Mouse (Mus musculus): Measurements from ENCODE around the gene Rps21. TPM values are rescaled to one million over a fixed set of nuclear protein-coding genes. Genes with fewer than 3 reads are reported as not detected.
A peak's percentile ranks its signal among the peaks of the same experiment; 100 is the strongest.

Gene Rps21
- polyA plus RNA-seq, 1 experiment from 2014 or later, result 516 TPM

DNA sequence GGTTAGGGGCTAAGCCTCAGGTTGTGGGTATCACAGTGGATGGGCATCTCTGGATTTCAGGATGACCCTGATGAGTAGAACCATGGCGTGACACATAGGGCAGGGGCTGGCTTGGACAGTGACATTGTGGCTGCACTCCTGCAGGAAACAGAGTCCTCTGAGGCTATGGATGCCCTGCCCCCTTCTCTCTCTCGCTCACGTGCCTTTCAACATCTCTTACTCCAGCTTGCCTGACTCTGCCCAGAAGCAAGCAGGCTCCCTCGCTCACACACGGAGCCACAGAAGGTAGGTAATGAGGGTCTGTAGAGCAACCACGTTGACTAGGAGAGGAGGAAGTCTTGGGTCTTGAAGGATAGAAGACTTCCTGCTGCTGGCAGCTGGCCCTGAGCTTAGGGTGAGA is 33.3 kb downstream of the Rps21 start:
- ATAC-seq (replicated peaks; ENCODE audit: insufficient number of reproducible peaks, low FRiP score, low TSS enrichment, low read depth), result no peak
- no peak overlapping the region for H3K4me2 ChIP-seq (ENCODE audit: low read depth, low read length)
- H3K9me3 ChIP-seq (replicated peaks; ENCODE audit: control insufficient read depth, low read length), result no peaks in the 10 kb centered on the region
- H3K27me3 ChIP-seq (ENCODE audit: control insufficient read depth, insufficient read depth, low read length), result no peaks in the 10 kb centered on the region
- H3K9ac ChIP-seq (replicated peaks; ENCODE audit: low read length), result no peak overlapping the region
- WGBS, result 58% methylated on average over 6 of the region's 6 CpGs
- H3K4me3 ChIP-seq (ENCODE audit: low read depth, low read length), result no peak overlapping the region
- DNase-seq (ENCODE audit: low spot score), result no peak
- H3K27ac ChIP-seq (replicated peaks; ENCODE audit: low read depth, low read length), result no peak overlapping the region
- H3K4me1 ChIP-seq (ENCODE audit: control insufficient read depth, insufficient read depth, low read length), result 0 out of 2 replicates have a peak, but pooled peaks cover 2% of the 10 kb centered on the region
- H3K36me3 ChIP-seq (replicated peaks; ENCODE audit: control insufficient read depth, insufficient read depth, low read depth, low read length), result no peaks in the 10 kb centered on the region

DNA sequence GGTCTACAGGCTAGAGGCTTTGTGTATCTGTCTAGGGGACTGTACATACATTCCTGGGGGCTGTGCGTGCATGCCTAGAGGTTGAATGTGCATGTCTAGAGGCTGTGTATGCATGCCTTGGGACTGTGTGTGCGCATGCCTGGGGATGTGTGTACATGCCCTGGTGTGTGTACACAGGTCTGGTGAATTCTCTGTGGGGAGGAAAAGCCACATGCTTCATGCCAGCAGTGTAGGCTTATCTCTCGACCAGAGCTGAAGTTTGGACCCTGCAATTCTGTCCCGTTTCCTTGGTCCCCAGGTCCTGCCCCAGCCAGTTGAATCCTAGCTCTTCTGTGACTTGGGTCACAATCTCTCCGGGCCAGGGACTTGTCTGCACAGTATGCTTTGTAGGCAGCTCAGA is 34.4 kb downstream of the Rps21 start:
- no peak overlapping the region for H3K9ac ChIP-seq (replicated peaks; ENCODE audit: low read length)
- H3K4me1 ChIP-seq (ENCODE audit: control insufficient read depth, insufficient read depth, low read length), result 0 out of 2 replicates have a peak, but pooled peaks cover 2% of the 10 kb centered on the region
- H3K27ac ChIP-seq (replicated peaks; ENCODE audit: low read depth, low read length), result no peak overlapping the region
- no peaks in the 10 kb centered on the region for H3K9me3 ChIP-seq (replicated peaks; ENCODE audit: control insufficient read depth, low read length)
- H3K36me3 ChIP-seq (replicated peaks; ENCODE audit: control insufficient read depth, insufficient read depth, low read depth, low read length), result no peaks in the 10 kb centered on the region
- no peak for DNase-seq (ENCODE audit: low spot score)
- no peak for ATAC-seq (replicated peaks; ENCODE audit: insufficient number of reproducible peaks, low FRiP score, low TSS enrichment, low read depth)
- H3K27me3 ChIP-seq (ENCODE audit: control insufficient read depth, insufficient read depth, low read length), result no peaks in the 10 kb centered on the region
- WGBS, result 70% methylated on average over 5 of the region's 5 CpGs
- H3K4me3 ChIP-seq (ENCODE audit: low read depth, low read length), result no peak overlapping the region
- H3K4me2 ChIP-seq (ENCODE audit: low read depth, low read length), result no peak overlapping the region

DNA sequence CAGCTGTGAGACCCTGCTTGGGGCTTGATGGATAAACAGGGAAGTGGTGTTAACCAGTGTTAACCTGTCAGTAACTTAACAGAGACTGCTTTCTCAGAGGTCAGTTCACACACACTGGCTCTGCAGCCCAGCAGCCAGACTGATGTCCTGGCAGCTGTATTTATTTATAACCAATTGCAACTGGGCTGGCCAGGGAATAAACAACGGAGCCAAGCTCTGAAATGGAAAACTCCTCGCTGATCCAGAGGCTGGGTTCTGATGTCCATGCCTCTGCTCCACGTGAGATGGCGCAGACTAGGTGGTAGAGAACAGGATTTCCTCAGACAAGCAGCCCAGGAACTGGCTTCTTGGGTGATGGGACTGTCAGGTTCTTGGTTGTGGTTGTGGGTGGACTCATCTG is 34.8 kb downstream of the Rps21 start:
- Histone ChIP-seq H3K9ac (replicated peaks; ENCODE audit: low read length) (no peak overlapping the region), H3K4me2 (ENCODE audit: low read depth, low read length) (no peak overlapping the region), H3K27ac (replicated peaks; ENCODE audit: low read depth, low read length) (no peak overlapping the region), H3K9me3 (replicated peaks; ENCODE audit: control insufficient read depth, low read length) (no peaks in the 10 kb centered on the region), H3K36me3 (replicated peaks; ENCODE audit: control insufficient read depth, insufficient read depth, low read depth, low read length) (no peaks in the 10 kb centered on the region), H3K27me3 (ENCODE audit: control insufficient read depth, insufficient read depth, low read length) (no peaks in the 10 kb centered on the region), H3K4me1 (ENCODE audit: control insufficient read depth, insufficient read depth, low read length) (0 out of 2 replicates have a peak, but pooled peaks cover 2% of the 10 kb centered on the region), H3K4me3 (ENCODE audit: low read depth, low read length) (no peak overlapping the region)
- ATAC-seq (replicated peaks; ENCODE audit: insufficient number of reproducible peaks, low FRiP score, low TSS enrichment, low read depth), result no peak
- no peak for DNase-seq (ENCODE audit: low spot score)
- 74% methylated on average over 4 of the region's 4 CpGs for WGBS

GRCm38 (mm10) chr2:180292906-180293305 is 35.7 kb downstream of the Rps21 start:
- DNase-seq (ENCODE audit: low spot score), result no peak
- Histone ChIP-seq H3K27ac (replicated peaks; ENCODE audit: low read depth, low read length) (no peak overlapping the region), H3K9me3 (replicated peaks; ENCODE audit: control insufficient read depth, low read length) (no peaks in the 10 kb centered on the region), H3K9ac (replicated peaks; ENCODE audit: low read length) (no peak overlapping the region), H3K4me2 (ENCODE audit: low read depth, low read length) (no peak overlapping the region), H3K4me3 (ENCODE audit: low read depth, low read length) (no peak overlapping the region), H3K36me3 (replicated peaks; ENCODE audit: control insufficient read depth, insufficient read depth, low read depth, low read length) (no peaks in the 10 kb centered on the region), H3K4me1 (ENCODE audit: control insufficient read depth, insufficient read depth, low read length) (0 out of 2 replicates have a peak, but pooled peaks cover 2% of the 10 kb centered on the region), H3K27me3 (ENCODE audit: control insufficient read depth, insufficient read depth, low read length) (no peaks in the 10 kb centered on the region)
- WGBS, result 69% methylated on average over 8 of the region's 8 CpGs
- ATAC-seq (replicated peaks; ENCODE audit: insufficient number of reproducible peaks, low FRiP score, low TSS enrichment, low read depth), result 0 out of 2 replicates have a peak, but pooled peaks have one; percentile 2

DNA sequence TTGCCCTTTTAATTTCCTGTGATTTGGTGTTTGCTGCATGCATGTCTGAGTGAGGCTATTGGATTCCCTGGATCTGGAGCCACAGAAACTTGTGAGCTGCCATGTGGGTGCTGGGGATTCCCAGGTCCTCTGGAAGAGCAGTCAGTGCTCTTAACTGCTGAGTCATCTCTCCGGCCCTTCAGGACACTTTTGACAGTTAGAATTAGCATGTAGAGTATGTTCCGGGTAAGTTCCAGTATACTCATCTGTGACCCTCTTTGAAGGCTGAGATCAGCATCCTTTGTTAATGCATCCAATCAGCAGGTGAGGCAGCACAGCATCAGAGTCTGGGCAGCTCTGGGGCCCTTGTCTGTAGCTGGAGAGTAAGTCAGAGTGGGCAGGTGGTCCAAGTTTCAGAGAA is 43.1 kb downstream of the Rps21 start:
- no peaks in the 10 kb centered on the region for H3K36me3 ChIP-seq (replicated peaks; ENCODE audit: control insufficient read depth, insufficient read depth, low read depth, low read length)
- no peak overlapping the region for H3K4me2 ChIP-seq (ENCODE audit: low read depth, low read length)
- no peak overlapping the region for H3K27ac ChIP-seq (replicated peaks; ENCODE audit: low read depth, low read length)
- 77% methylated on average over 2 of the region's 2 CpGs for WGBS
- no peaks in the 10 kb centered on the region for H3K27me3 ChIP-seq (ENCODE audit: control insufficient read depth, insufficient read depth, low read length)
- H3K9me3 ChIP-seq (replicated peaks; ENCODE audit: control insufficient read depth, low read length), result no peaks in the 10 kb centered on the region; the same call in 1 of the 2 replicates
- no peaks in the 10 kb centered on the region for H3K4me1 ChIP-seq (ENCODE audit: control insufficient read depth, insufficient read depth, low read length)
- DNase-seq (ENCODE audit: low spot score) (no peak), ATAC-seq (replicated peaks; ENCODE audit: insufficient number of reproducible peaks, low FRiP score, low TSS enrichment, low read depth) (no peak)
- no peak overlapping the region for H3K9ac ChIP-seq (replicated peaks; ENCODE audit: low read length)
- no peak overlapping the region for H3K4me3 ChIP-seq (ENCODE audit: low read depth, low read length)

DNA sequence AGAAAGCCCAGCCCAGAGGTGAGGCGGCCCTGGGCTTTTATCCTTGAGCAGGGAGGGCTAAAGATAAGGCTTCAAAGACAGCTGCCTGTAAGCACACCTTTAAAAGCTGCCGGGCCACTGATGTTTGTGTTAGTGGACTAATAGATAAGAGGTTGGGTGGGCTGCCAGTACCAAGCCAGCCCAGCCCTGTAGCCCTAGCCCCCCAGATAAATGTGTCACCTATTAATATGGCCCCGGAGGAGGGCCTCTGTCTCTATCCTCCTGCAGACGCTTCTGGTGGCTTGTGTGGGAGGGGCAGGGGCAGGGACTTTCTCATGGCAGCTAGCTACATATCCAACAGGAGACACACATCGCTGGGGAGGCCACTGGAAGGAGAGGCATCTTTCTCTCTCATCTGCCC is 43.6 kb downstream of the Rps21 start:
- WGBS, result 61% methylated on average over 5 of the region's 5 CpGs
- no peak for DNase-seq (ENCODE audit: low spot score)
- Histone ChIP-seq H3K9ac (replicated peaks; ENCODE audit: low read length) (no peak overlapping the region), H3K4me1 (ENCODE audit: control insufficient read depth, insufficient read depth, low read length) (no peaks in the 10 kb centered on the region), H3K36me3 (replicated peaks; ENCODE audit: control insufficient read depth, insufficient read depth, low read depth, low read length) (no peaks in the 10 kb centered on the region), H3K9me3 (replicated peaks; ENCODE audit: control insufficient read depth, low read length) (no peaks in the 10 kb centered on the region; the same call in 1 of the 2 replicates), H3K27me3 (ENCODE audit: control insufficient read depth, insufficient read depth, low read length) (no peaks in the 10 kb centered on the region), H3K27ac (replicated peaks; ENCODE audit: low read depth, low read length) (no peak overlapping the region), H3K4me2 (ENCODE audit: low read depth, low read length) (no peak overlapping the region), H3K4me3 (ENCODE audit: low read depth, low read length) (no peak overlapping the region)
- no peak for ATAC-seq (replicated peaks; ENCODE audit: insufficient number of reproducible peaks, low FRiP score, low TSS enrichment, low read depth)

- 74% methylated on average over 4 of the region's 4 CpGs for WGBS
- no peak overlapping the region for H3K4me3 ChIP-seq (ENCODE audit: low read depth, low read length)
- H3K4me2 ChIP-seq (ENCODE audit: low read depth, low read length), result no peak overlapping the region
- no peaks in the 10 kb centered on the region for H3K27me3 ChIP-seq (ENCODE audit: control insufficient read depth, insufficient read depth, low read length)
- DNase-seq (ENCODE audit: low spot score) (no peak), ATAC-seq (replicated peaks; ENCODE audit: insufficient number of reproducible peaks, low FRiP score, low TSS enrichment, low read depth) (no peak)
- H3K27ac ChIP-seq (replicated peaks; ENCODE audit: low read depth, low read length), result no peak overlapping the region
- no peak overlapping the region for H3K9ac ChIP-seq (replicated peaks; ENCODE audit: low read length)
- H3K36me3 ChIP-seq (replicated peaks; ENCODE audit: control insufficient read depth, insufficient read depth, low read depth, low read length), result no peaks in the 10 kb centered on the region
- H3K9me3 ChIP-seq (replicated peaks; ENCODE audit: control insufficient read depth, low read length), result no peaks in the 10 kb centered on the region; the same call in 1 of the 2 replicates
- no peaks in the 10 kb centered on the region for H3K4me1 ChIP-seq (ENCODE audit: control insufficient read depth, insufficient read depth, low read length)
Measured at GRCm38 (mm10) chr2:180302201-180302600, 45.0 kb downstream of the Rps21 start.

- Histone ChIP-seq H3K27me3 (ENCODE audit: control insufficient read depth, insufficient read depth, low read length) (no peaks in the 10 kb centered on the region), H3K36me3 (replicated peaks; ENCODE audit: control insufficient read depth, insufficient read depth, low read depth, low read length) (no peaks in the 10 kb centered on the region), H3K4me1 (ENCODE audit: control insufficient read depth, insufficient read depth, low read length) (no peaks in the 10 kb centered on the region), H3K9me3 (replicated peaks; ENCODE audit: control insufficient read depth, low read length) (no peaks in the 10 kb centered on the region; the same call in 1 of the 2 replicates), H3K27ac (replicated peaks; ENCODE audit: low read depth, low read length) (no peak overlapping the region), H3K9ac (replicated peaks; ENCODE audit: low read length) (no peak overlapping the region), H3K4me2 (ENCODE audit: low read depth, low read length) (no peak overlapping the region), H3K4me3 (ENCODE audit: low read depth, low read length) (no peak overlapping the region)
- ATAC-seq (replicated peaks; ENCODE audit: insufficient number of reproducible peaks, low FRiP score, low TSS enrichment, low read depth) (no peak), DNase-seq (ENCODE audit: low spot score) (no peak)
- 86% methylated on average over 12 of the region's 12 CpGs for WGBS
Measured at GRCm38 (mm10) chr2:180303468-180303867, 46.3 kb downstream of the Rps21 start.
